Mouse (Mus musculus) limb, embryonic 10.5 days (tissue): ENCODE measurements around the gene 6330403K07Rik. TPM values are rescaled to one million over a fixed set of nuclear protein-coding genes. Genes with fewer than 3 reads are reported as not detected.

ENCODE experiments used
- DNase-seq: peaks from one replicate; pipeline ENCODE4 v3.0.0-alpha.2; 2017; ENCODE audit warnings: low spot score
- H3K27ac ChIP-seq: fragments of 300-500 bp; sonication (generic); 2 replicates; pipeline ENCODE4 v1.5.1; 2016; ENCODE audit warnings: mild to moderate bottlenecking
- H3K27me3 ChIP-seq: fragments of 300-500 bp; sonication (generic); 2 replicates; pipeline ENCODE4 v1.6.1; 2016; ENCODE audit warnings: low read depth, mild to moderate bottlenecking; ENCODE audit not compliant: poor library complexity, severe bottlenecking
- H3K36me3 ChIP-seq: fragments of 300-500 bp; sonication (generic); 2 replicates; pipeline ENCODE4 v1.6.1; 2016; ENCODE audit warnings: mild to moderate bottlenecking, moderate library complexity
- H3K4me1 ChIP-seq: fragments of 300-500 bp; sonication (generic); 2 replicates; pipeline ENCODE4 v1.6.1; 2016
- H3K4me3 ChIP-seq: fragments of 300-500 bp; sonication (generic); 2 replicates; pipeline ENCODE4 v1.5.1; 2016; ENCODE audit warnings: mild to moderate bottlenecking, moderate library complexity
- H3K9me3 ChIP-seq: fragments of 300-500 bp; sonication (generic); replicated peaks from 2 replicates; pipeline ENCODE4 v1.6.1; 2016; ENCODE audit warnings: mild to moderate bottlenecking
- WGBS: fragments of 180-500 bp; shearing (Covaris S2); methylation state at CpG from one replicate; pipeline ENCODE4 v1.1.7; 2016; 5-methylcytosine and 5-hydroxymethylcytosine counted together
- polyA plus RNA-seq: library from polyadenylated mRNA; unstranded; fragments of >200 nt; fragmentation: Nextera tagmentation; extraction: Ambion mirVana; gene quantifications from 2 replicates; pipeline ENCODE4 v1.2.1, GENCODE M21; 2016

6330403K07Rik gene
- polyA plus RNA-seq: 93.7 and 190 TPM in 2 replicates

- Histone ChIP-seq H3K27me3 (no peaks in the 10 kb centered on the region), H3K9me3 (no peaks in the 10 kb centered on the region), H3K4me3 (peak within 1 kb of the TSS; percentile 75), H3K36me3 (peaks cover 27% of the 10 kb centered on the region), H3K27ac (peak within 1 kb of the TSS; percentile 92), H3K4me1 (peaks cover 23% of the 10 kb centered on the region)
- peak; percentile 91 for DNase-seq
- under 1% methylated on average over 30 of the region's 31 CpGs for WGBS
Measured at GRCm38 (mm10) chr11:71033163-71033761, at the start of gene 6330403K07Rik. Gene 6330403K07Rik, minus strand, starts transcription at chr11:71033513.

GRCm38 (mm10) chr11:71076342-71076741 lies 43.0 kb upstream of the 6330403K07Rik start:
- Histone ChIP-seq H3K27me3 (no peaks in the 10 kb centered on the region), H3K4me3 (no peak overlapping the region)
- 80% methylated on average over 1 of the region's 1 CpGs for WGBS

GRCm38 (mm10) chr11:71052554-71052953 lies 19.2 kb upstream of the 6330403K07Rik start:
- no peaks in the 10 kb centered on the region for H3K27me3 ChIP-seq
- H3K9me3 ChIP-seq: no peaks in the 10 kb centered on the region
- 0% methylated on average over 1 of the region's 1 CpGs for WGBS
- H3K36me3 ChIP-seq: no peaks in the 10 kb centered on the region
- H3K27ac ChIP-seq: no peak overlapping the region
- no peak overlapping the region for H3K4me3 ChIP-seq
- DNase-seq: no peak
- H3K4me1 ChIP-seq: no peaks in the 10 kb centered on the region

More at GRCm38 (mm10) chr11:71076342-71076741, 43.0 kb upstream of the 6330403K07Rik start:
- Histone ChIP-seq H3K4me1 (no peaks in the 10 kb centered on the region), H3K36me3 (no peaks in the 10 kb centered on the region), H3K27ac (no peak overlapping the region), H3K9me3 (0 out of 2 replicates have a peak, but pooled peaks cover 3% of the 10 kb centered on the region)
- no peak for DNase-seq

GRCm38 (mm10) chr11:71039526-71040298 lies 6.4 kb upstream of the 6330403K07Rik start:
- Histone ChIP-seq H3K4me3 (no peak overlapping the region), H3K27me3 (no peaks in the 10 kb centered on the region), H3K36me3 (no peaks in the 10 kb centered on the region), H3K27ac (no peak overlapping the region), H3K9me3 (no peaks in the 10 kb centered on the region), H3K4me1 (no peaks in the 10 kb centered on the region)
- no peak for DNase-seq
- 95% methylated on average over 5 of the region's 5 CpGs for WGBS

GRCm38 (mm10) chr11:71032491-71033162 lies 686 bp downstream of the 6330403K07Rik start:
- H3K4me1 ChIP-seq: peaks cover 23% of the 10 kb centered on the region
- 9% methylated on average over 26 of the region's 26 CpGs for WGBS
- DNase-seq: peak; percentile 53
- no peaks in the 10 kb centered on the region for H3K9me3 ChIP-seq
- no peaks in the 10 kb centered on the region for H3K27me3 ChIP-seq
- peak overlapping the region; percentile 75 for H3K4me3 ChIP-seq
- H3K36me3 ChIP-seq: peaks cover 33% of the 10 kb centered on the region
- H3K27ac ChIP-seq: peak overlapping the region; percentile 92

GRCm38 (mm10) chr11:71032070-71032469 lies 1.2 kb downstream of the 6330403K07Rik start:
- H3K4me3 ChIP-seq: peak overlapping the region; percentile 75
- no peaks in the 10 kb centered on the region for H3K27me3 ChIP-seq
- no peak for DNase-seq
- H3K4me1 ChIP-seq: peaks cover 23% of the 10 kb centered on the region
- peaks cover 39% of the 10 kb centered on the region for H3K36me3 ChIP-seq
- 60% methylated on average over 7 of the region's 7 CpGs for WGBS
- H3K27ac ChIP-seq: peak overlapping the region; percentile 92
- no peaks in the 10 kb centered on the region for H3K9me3 ChIP-seq

- no peak for DNase-seq
- no peaks in the 10 kb centered on the region for H3K27me3 ChIP-seq
- WGBS: 71% methylated on average over 3 of the region's 3 CpGs
- peaks cover 64% of the 10 kb centered on the region for H3K36me3 ChIP-seq
- H3K27ac ChIP-seq: no peak overlapping the region
- H3K4me1 ChIP-seq: peaks cover 23% of the 10 kb centered on the region
- H3K4me3 ChIP-seq: no peak overlapping the region
- no peaks in the 10 kb centered on the region for H3K9me3 ChIP-seq
Measured at GRCm38 (mm10) chr11:71029403-71030118, 3.8 kb downstream of the 6330403K07Rik start.

GRCm38 (mm10) chr11:71028280-71028679 lies 5.0 kb downstream of the 6330403K07Rik start:
- peaks cover 76% of the 10 kb centered on the region for H3K36me3 ChIP-seq
- peaks cover 12% of the 10 kb centered on the region for H3K4me1 ChIP-seq
- no peak overlapping the region for H3K4me3 ChIP-seq
- WGBS: 75% methylated on average over 3 of the region's 3 CpGs
- no peaks in the 10 kb centered on the region for H3K27me3 ChIP-seq
- no peak overlapping the region for H3K27ac ChIP-seq
- no peaks in the 10 kb centered on the region for H3K9me3 ChIP-seq
- no peak for DNase-seq

GRCm38 (mm10) chr11:71019201-71020068 lies 13.9 kb downstream of the 6330403K07Rik start, which contains the start of the genes Mis12 and Derl2:
Gene Mis12, plus strand, starts transcription at chr11:71019611.
Gene Derl2, minus strand, starts transcription at chr11:71019841.
- peaks cover 47% of the 10 kb centered on the region for H3K36me3 ChIP-seq
- under 1% methylated on average over 71 of the region's 71 CpGs for WGBS
- H3K4me1 ChIP-seq: peaks cover 23% of the 10 kb centered on the region
- no peaks in the 10 kb centered on the region for H3K9me3 ChIP-seq
- H3K4me3 ChIP-seq: peak within 1 kb of the TSS; percentile 79
- H3K27me3 ChIP-seq: no peaks in the 10 kb centered on the region
- peak; percentile 96 for DNase-seq
- peak within 1 kb of the TSS; percentile 96 for H3K27ac ChIP-seq

GRCm38 (mm10) chr11:71018416-71019200 lies 14.7 kb downstream of the 6330403K07Rik start:
- Histone ChIP-seq H3K27ac (peak overlapping the region; percentile 96), H3K9me3 (no peaks in the 10 kb centered on the region), H3K27me3 (no peaks in the 10 kb centered on the region), H3K4me3 (peak overlapping the region; percentile 79), H3K36me3 (peaks cover 49% of the 10 kb centered on the region), H3K4me1 (peaks cover 23% of the 10 kb centered on the region)
- 5% methylated on average over 28 of the region's 28 CpGs for WGBS
- DNase-seq: no peak

- Histone ChIP-seq H3K27ac (no peak overlapping the region), H3K4me1 (peaks cover 23% of the 10 kb centered on the region), H3K4me3 (no peak overlapping the region), H3K36me3 (peaks cover 47% of the 10 kb centered on the region), H3K27me3 (no peaks in the 10 kb centered on the region), H3K9me3 (no peaks in the 10 kb centered on the region)
- 84% methylated on average over 1 of the region's 1 CpGs for WGBS
- no peak for DNase-seq
Measured at GRCm38 (mm10) chr11:71017051-71017450, 16.3 kb downstream of the 6330403K07Rik start.
